Mouse (Mus musculus): ENCODE results near the gene Arcn1. TPM values are rescaled to one million over a fixed set of nuclear protein-coding genes. Genes with fewer than 3 reads are reported as not detected.

Gene Arcn1
- polyA plus RNA-seq, 1 experiment from 2014 or later, result 147 TPM

DNA sequence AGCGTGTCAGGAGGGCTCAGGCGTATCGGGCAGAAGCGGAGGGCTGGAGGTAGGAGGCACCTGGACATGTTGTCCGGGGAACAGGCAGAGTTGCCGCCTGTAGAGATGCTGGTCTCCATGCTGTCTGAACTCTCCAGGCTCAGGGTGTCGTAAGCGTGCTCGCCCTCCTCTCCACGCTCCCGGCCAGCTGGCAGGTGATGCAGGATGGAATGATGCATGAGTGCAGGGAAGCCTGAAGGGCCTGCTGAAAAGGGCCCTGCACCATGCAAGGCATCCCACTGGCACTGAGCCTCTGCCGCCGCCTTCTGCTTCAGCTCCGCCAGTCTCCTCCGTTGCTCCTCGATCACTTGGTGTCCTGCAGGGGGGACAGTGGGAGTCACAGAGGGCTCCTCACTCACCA, 69.8 kb downstream of the Arcn1 start:
- no peak for ATAC-seq (ENCODE audit: low read depth)
- Histone ChIP-seq H3K9me3 (no peaks in the 10 kb centered on the region), H3K36me3 (peaks cover 100% of the 10 kb centered on the region), H3K27me3 (no peaks in the 10 kb centered on the region), H3K27ac (replicated peaks) (no peak overlapping the region), H3K9ac (no peak overlapping the region), H3K4me2 (no peak overlapping the region), H3K4me1 (replicated peaks) (no peaks in the 10 kb centered on the region), H3K4me3 (no peak overlapping the region)
- 91% methylated on average over 16 of the region's 16 CpGs for WGBS

DNA sequence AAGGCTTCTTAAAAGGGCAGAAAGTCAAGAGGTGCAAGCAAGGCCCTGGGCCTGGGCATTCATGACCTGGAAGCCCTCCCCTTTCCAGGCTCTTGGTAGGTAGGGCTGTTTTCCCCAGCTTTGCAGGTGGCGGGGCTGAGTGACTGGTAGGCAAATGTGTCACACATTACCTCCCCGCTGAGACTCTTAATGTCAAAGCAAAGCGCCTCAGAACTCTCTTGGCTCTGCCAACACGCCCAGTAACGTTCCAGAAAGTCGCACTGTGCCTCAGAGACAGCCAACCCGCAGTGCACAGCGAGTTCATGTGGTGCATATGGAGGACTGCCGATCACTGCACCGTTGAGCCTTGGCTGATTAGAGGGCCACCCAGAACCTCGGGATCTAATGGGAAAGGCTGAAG, 74.6 kb downstream of the Arcn1 start:
- Histone ChIP-seq H3K9me3 (no peaks in the 10 kb centered on the region), H3K4me3 (no peak overlapping the region), H3K27ac (replicated peaks) (no peak overlapping the region), H3K9ac (no peak overlapping the region), H3K27me3 (no peaks in the 10 kb centered on the region), H3K4me1 (replicated peaks) (no peaks in the 10 kb centered on the region), H3K36me3 (peaks cover 95% of the 10 kb centered on the region), H3K4me2 (no peak overlapping the region)
- no peak for ATAC-seq (ENCODE audit: low read depth)
- 88% methylated on average over 11 of the region's 11 CpGs for WGBS

DNA sequence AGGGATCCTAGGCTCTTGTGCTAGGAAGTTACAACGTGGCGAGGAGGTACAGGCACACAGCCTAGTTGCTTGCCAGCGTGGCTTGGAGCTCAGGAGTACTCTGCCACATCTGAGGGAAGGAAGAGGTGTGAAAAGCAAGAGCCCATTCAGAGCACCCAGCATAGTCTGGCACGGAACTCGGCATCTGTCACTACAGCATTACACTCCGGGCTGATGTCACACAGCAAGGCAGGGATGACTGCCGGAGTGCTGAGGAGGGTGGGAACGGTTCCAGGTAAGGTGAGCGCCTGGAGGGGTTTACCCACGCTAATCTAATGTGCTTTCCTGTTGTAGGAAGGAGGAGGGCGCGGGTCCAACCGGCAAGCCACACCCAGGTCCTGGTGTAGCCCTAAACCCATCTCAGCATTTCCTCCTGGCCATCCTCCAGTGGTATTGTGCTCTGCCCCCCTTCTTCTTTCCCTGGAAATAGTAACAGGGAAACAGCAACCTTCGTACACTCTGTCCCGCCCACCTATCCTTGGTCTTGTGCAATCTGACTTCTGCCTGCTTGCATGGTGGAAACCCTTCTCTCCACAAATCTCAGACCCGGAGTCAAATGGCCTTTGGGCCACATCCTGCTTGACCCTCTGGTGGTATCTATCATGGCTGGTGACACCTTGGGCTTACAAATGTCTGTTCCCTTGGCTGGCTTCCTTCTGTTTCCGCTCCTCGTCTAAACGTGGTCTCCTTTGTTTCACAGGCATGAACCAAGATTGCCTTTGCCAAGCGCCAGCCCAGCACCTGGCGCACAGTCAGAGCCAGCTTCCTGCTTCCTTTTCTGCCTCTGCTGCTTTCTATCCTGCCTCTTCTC, 75.7 kb downstream of the Arcn1 start:
- 82% methylated on average over 21 of the region's 21 CpGs for WGBS
- H3K4me3 ChIP-seq, result no peak overlapping the region
- no peak for ATAC-seq (ENCODE audit: low read depth)

More for the DNA sequence above, 75.7 kb downstream of the Arcn1 start:
- Histone ChIP-seq H3K27me3 (no peaks in the 10 kb centered on the region), H3K36me3 (peaks cover 95% of the 10 kb centered on the region), H3K4me2 (no peak overlapping the region), H3K27ac (replicated peaks) (no peak overlapping the region), H3K4me1 (replicated peaks) (peaks cover 8% of the 10 kb centered on the region), H3K9ac (no peak overlapping the region), H3K9me3 (no peaks in the 10 kb centered on the region)

Other genes starting within 250 kb of the Arcn1 start
- not detected in 2 replicates for gene Cxcr5, start 206.0 kb downstream of the Arcn1 start, polyA plus RNA-seq (2015; fragmentation: Nextera tagmentation; extraction: Ambion mirVana)
- 15.7 and 17.9 TPM in 2 replicates for gene Ddx6, start 163.0 kb downstream of the Arcn1 start, polyA plus RNA-seq (2015; fragmentation: Nextera tagmentation; extraction: Ambion mirVana)
- gene Treh, start 94.6 kb downstream of the Arcn1 start, polyA plus RNA-seq (2015; fragmentation: Nextera tagmentation; extraction: Ambion mirVana), result not detected in 2 replicates
- gene Phldb1, start 32.6 kb downstream of the Arcn1 start, polyA plus RNA-seq (2015; fragmentation: Nextera tagmentation; extraction: Ambion mirVana), result 42.5 and 43.7 TPM in 2 replicates
- 172 and 174 TPM in 2 replicates for gene Ift46, start 63 bp upstream of the Arcn1 start, polyA plus RNA-seq (2015; fragmentation: Nextera tagmentation; extraction: Ambion mirVana)
- 13.8 and 14.1 TPM in 2 replicates for gene Tmem25, start 31.5 kb upstream of the Arcn1 start, polyA plus RNA-seq (2015; fragmentation: Nextera tagmentation; extraction: Ambion mirVana)
- not detected in 2 replicates for gene Ttc36, start 35.2 kb upstream of the Arcn1 start, polyA plus RNA-seq (2015; fragmentation: Nextera tagmentation; extraction: Ambion mirVana)
- gene Kmt2a, start 113.5 kb upstream of the Arcn1 start, polyA plus RNA-seq (2015; fragmentation: Nextera tagmentation; extraction: Ambion mirVana), result 20.9 and 25.0 TPM in 2 replicates
- 725 and 838 TPM in 2 replicates for gene Atp5l, start 152.9 kb upstream of the Arcn1 start, polyA plus RNA-seq (2015; fragmentation: Nextera tagmentation; extraction: Ambion mirVana)
- 38.1 and 39.8 TPM in 2 replicates for gene Ube4a, start 197.8 kb upstream of the Arcn1 start, polyA plus RNA-seq (2015; fragmentation: Nextera tagmentation; extraction: Ambion mirVana)
- gene Cd3g, start 212.6 kb upstream of the Arcn1 start, polyA plus RNA-seq (2015; fragmentation: Nextera tagmentation; extraction: Ambion mirVana), result not detected in 2 replicates
- not detected in 2 replicates for gene Cd3d, start 213.9 kb upstream of the Arcn1 start, polyA plus RNA-seq (2015; fragmentation: Nextera tagmentation; extraction: Ambion mirVana)
- 0.32 TPM in 1 of 2 replicates, not detected in the other for gene Cd3e, start 241.8 kb upstream of the Arcn1 start, polyA plus RNA-seq (2015; fragmentation: Nextera tagmentation; extraction: Ambion mirVana)

All from neural tube, embryonic 13.5 days (tissue).